Mouse (Mus musculus) left cerebral cortex, adult 9 months (tissue): ENCODE data around the gene Lcn2.

ENCODE experiments used
- DNase-seq, 2 experiments: peaks; one replicate each; pipeline ENCODE4 v3.0.0; 2022; ENCODE audit warnings: low spot score in 2 of 2

Lcn2 gene

DNA sequence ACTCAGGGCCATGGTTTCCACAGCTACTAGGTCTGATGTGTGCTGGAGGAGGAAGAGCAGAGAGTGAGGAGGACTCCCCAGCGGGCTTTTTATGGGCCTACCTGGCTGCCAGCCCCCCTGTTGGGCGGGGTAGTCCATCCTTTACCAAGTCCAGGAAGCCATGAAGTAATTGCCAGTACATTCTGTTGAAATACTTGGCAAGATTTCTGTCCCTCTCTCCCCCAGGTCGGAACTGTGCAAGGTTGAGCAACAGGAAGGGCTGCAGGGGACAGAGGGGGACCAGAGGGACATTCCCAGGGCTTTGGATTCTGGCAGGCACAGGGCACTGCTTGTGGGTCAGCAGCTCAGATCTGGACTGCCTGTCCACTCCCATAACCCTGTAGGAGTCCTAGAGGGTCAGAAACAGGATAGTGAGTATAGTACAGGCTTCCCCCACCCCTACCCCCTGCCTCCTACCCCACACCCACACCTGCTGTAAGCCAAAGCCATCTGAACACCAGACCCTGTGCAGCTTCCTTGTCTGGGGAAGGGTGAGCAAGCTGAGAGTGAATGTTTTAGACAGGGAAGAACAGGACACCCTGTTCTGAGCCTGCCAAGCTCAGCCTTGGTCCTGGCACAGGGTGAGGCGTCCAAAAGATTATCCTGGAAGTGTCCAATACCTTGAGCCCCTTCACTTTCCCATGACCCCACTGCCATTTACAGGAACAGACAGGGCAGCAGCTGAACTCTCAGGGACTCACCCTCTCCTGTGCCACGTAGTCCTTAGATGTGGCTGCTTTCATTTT is at the start of gene Lcn2:
Gene Lcn2, minus strand, starts transcription at position 547 of the 785 bp plus-strand sequence.
- DNase-seq: no peak

DNA sequence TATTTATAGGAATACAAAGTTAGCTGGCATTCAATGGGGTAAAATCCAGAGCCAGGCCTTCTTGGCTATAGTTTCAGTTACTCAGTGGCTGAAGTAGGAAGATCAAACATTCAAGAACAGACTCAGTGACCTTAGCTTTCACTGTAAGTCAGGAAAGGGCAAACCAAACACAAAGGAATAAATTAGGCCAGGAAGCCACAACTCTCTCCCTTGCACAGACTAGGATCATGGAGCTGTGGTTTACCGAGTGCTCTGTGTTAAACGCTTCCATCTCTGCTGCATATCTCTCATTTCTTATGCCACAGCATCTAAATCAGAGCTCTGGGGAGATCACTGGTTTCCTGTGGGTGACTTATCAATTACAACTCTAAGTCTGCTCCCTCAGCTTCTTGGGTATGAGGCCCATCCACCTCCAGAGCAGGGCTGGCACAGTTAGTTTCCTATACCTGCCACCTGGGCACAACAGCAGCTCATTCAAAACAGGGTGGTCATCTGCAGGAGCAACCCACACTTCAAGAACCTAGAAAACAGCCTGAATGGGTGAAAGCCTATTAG is 49.6 kb upstream of the Lcn2 start:
- DNase-seq: no peak

DNA sequence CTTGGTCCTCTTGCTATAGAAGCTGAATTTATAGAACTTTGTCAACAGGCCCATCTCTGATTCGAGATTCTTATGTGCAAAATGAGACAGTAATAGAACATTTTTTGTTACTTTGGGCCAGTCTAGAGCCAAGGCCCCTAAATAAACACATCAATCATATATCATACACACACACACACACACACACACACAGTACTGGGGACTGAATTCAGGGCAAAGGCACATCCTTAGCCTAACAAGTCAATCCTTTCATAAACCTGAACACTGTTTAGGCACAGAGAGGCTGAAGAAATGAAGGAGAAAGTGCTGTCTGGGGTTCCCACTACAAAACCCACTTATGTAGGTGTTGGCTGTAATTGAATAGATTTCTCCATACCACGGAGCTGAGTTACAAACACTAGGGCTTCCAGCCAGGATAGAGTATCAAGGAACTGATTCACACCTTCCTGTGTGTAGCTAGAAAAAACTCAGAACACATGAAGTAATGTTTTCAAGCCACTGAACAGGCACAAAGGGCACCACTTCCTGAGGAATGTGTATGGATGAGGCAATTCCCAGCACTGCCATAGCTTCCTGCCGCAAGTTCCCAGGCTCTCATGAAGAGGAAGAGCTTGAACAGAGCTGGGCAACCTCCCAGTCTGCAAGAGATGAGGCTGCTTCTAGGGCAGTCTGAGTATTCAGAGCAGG is 48.8 kb upstream of the Lcn2 start:
- DNase-seq: no peak

DNA sequence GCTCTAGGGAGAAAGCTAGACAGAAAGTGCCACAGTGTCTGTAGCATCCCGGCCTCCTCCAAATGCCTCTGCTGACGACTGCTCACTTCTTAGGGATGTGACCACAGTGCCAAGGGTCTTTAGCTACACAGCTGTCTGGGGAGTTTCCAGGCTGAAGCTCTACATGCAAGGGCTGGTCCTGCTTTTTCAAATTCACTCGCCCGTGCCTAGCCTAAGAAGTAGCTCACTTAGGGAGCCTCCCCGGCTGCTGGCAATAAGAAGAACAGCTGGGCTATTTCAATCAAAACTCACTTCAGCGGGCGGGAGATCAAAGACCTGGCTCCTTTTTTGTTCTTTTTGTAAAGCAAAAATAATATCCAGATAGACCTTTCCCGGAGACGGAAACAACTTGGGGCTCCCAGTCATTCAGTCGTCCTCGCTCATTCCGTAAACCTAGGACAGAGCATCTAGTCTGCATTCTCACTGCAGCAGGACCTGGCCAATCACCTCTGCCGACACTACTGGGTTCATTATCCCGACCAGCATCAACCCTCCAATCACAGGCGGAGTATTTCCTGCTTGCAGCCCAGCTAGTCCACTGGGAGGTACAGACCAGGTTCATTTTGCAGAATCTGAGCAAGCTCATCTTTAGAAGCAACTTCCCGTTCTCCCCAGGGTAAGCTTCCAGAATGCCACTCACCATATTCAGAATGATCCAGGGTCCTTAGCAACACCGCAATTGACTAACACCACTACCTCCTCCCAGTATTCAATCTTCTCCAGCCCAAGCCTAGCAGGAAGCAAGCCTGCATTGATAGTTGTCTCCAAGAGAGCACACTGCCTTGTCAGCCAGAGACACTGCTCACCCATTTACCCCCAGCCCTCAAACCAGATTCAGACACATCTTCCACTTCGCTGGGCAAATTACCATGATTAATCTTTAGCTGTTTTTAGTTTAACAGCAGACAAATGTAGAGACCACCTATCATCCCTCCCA is 42.9 kb upstream of the Lcn2 start:
- DNase-seq: peak; percentile 86 to 92

DNA sequence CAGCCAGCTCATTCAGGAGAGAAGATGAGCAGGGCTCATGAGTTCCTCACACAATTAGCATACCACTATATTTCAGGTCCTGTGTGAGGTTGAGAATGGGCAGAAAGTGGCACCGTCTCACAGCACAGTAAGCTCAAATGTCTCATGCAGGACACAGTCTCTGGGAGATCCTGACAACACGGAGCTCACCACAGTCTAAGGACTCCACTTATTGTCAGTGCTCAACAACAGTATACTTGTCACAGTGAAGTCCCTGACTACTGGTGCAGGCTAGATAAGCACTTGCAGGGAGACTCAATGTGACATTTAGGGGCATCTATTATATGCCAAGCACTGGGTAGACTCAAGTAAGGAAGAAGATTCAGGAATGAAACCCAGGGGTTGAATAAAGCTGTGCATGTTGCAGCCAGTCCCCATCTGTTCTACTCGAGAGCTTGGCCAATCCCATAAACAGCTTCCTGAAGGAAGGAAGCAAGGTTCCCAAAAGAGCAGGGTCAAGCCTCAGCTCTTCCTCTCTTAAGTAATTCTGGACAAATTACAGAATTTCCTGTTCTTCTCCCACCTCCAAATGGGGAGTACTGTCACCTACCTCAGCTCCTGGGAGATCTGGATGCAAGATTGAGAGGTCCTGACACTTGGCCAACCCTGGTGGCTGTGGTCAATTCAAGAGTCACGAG is 41.3 kb upstream of the Lcn2 start:
- no peak for DNase-seq

DNA sequence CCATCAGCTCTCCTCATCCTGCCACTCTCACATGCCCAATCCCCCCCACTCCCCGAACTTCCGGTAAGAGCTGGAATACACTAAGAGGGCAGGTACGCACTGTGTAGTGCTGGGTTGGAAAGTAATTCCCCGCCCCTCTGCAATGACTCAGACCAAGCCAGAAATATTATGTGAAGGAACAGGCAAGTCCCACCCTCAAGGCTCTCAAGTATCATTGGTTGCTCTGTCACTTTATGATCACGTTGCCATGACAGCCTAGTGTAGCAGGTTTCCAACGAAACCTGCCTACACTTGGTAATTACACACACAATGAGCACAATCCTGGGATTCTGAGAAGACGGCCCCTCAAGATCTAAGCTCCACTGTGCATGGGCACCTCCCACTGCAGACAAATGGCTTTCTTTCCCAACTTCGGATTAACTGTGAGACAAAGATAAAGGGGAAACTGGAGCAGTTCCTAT is 40.2 kb upstream of the Lcn2 start:
- peak; percentile 73 to 83 for DNase-seq

DNA sequence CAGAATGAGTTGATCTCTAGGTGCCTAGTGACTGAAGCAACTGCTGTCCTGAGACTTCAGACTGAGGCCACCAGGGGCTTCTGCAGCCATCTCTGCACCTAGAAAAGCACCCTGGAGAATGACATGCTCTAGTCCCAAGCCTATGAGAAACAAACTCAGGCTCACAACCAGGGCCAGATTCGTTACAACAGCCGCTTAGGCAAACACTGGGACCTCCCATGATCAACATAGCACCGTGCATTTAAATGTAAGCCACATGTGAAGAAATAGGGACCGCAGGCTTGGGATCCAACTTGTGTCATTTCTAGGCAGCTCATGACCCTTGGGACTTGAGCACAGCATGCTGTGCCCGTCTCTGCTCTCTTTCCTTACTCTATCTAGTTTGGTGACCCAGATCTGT is 39.7 kb upstream of the Lcn2 start:
- no peak for DNase-seq

DNA sequence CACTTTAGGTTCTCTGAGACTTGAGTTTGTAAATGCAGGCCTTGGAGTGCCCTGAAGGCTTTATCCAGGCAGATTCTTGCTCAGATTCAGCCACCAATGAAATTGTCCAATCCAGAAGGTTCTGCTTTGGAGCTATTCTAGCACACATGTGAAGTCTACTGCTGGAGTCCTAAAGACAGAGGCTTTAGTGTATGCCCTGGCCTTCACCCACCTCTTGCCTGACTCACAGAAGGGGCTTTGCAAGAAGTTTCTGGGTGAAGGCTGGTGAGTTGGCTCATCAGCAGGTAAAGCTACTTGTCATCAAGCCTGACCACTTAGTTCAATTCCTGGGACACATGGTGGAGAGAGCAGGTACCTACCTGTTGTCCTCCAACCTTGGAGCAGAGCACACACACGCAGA is 38.1 kb upstream of the Lcn2 start:
- DNase-seq: no peak

DNA sequence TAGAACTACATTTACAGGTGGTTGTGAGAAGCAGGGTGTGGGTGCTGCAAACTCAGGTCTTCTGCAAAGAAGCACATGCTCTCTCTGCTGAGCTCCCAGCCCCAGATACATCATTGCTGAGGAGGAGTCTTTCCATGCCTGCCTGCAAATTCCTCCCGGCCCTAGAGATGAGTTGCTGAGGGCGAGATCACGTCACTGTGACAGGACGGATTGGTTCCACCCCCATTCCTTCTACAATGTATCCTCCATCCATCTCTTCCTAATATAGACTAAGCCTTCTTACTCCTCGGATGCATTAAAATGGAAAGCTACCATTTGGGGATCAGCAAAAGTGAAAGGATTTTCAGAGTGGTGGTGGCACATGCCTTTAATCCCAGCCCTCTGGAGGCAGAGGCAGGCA is 37.5 kb upstream of the Lcn2 start:
- peak; percentile 49 to 51 for DNase-seq

DNA sequence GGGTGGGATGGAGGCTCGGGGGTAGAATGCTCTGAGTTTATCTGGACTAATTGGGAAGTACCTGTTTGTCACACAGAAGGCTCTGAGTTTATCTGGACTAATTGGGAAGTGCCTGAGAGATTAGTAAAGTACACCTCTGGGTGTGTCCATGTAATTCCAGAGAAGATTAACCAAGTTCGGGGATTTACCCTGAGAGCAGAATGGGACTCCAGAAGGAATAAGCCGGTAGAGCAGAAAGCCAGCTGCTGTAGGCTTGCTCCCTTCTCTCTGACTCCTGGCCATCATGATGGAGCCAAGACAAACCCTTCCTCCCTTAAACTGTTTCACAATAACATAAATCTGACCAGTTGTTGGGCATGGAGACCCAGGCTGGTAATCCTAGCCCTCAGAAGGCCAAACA is 36.7 kb upstream of the Lcn2 start:
- no peak for DNase-seq

DNA sequence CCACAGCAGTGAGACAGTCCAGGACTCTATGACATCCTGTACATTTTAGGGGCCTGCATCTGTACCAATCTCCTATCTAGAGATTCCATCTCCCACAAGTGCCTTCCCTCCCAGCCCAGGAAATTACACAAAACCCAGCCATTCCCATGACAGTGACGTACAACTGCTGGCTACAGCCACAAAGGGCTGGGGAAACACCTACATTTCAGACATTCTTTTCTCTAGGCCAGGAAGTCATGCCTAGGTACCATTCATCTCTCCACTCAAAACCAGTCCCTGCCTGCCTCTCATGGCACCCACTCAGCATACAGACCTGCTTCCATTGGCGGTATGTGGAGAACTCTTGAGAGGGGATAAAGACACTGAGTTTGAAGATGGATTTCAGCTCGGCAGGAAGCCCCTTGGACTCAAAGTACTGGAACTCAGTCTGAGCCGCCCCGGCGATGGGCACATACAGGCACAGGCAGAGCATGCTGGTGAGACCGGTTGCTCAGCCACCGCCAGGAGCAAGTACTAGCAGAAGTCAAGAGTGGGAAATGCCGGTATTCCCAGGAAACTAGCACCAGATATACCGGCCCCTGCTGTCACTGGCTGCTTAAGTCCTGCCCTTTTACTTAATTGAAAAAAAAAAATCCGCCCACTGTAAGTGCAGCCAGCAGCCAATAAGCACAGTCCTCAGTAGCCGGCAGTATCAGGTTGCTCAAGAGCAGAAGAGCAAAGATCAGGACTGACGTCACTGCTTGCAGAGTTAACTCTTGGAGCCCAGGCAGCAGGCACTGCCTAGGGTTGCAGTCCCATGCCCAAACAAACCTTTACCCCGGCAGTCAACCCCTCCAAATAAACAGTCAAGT is 35.7 kb upstream of the Lcn2 start:
- DNase-seq: peak in 1 of 2 experiments; percentile 50

DNA sequence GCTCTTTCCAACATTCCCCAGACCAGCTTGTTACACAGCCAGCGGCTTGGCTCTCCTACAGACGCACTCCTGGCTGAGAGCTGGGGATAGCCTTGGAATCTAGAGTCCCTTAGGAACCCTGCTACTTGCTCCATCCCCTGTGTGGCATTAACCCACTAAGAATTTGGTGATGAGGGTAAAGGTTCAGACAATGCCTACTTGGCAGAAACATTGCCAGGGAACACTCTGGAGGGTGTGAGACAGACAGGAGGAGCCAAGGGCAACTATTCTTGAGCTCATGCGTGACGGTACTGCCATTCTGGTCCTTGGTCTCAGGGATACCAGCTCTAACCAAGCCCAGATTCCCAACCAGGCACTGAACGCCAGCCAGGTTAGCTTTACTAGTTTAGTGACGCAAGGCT is 33.8 kb upstream of the Lcn2 start:
- DNase-seq: no peak

DNA sequence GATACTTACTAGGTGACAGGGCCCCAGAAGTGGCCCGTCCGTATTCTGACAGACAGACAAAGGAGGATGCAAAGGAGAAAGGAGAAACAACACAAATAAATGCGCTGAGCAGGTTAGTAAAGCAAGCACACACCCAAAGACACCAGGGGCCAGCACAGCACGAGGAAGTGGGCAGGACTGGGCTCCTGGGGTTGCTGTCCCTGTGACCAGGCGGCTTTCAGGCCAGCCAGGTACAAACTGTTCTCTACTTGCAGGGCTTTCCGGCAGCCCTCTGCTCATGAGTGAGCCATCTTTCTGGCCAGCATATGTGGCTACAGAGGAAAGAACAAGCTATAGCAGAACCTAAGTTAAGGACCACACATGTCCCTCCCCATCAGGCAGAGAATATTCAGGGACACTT is 32.6 kb upstream of the Lcn2 start:
- DNase-seq: no peak

DNA sequence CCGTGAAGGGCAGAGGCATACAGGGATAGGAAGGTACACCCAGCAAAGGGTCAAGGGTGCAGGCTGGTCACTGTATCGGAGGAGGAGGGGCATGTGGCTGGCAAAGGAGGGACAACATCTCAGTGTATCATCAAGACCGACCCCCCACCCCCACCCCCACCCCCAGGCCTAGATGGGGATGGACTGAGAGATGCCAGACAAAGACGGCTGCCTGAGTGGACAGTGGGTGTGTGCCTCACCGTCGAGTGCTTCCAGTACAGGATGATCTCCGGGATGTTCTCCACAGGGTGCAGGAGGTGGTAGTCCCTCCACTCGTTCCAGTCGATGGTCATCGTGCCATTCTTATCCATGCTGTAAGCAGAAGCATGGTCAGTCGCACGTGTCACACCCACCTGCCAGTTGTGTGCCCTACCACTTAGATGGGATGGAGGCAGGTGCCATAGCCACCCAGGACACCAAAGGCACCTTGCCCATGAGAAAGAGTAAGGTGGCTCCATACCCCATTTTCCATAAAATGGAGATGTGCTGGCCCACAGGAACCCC is 32.1 kb upstream of the Lcn2 start:
- no peak for DNase-seq

DNA sequence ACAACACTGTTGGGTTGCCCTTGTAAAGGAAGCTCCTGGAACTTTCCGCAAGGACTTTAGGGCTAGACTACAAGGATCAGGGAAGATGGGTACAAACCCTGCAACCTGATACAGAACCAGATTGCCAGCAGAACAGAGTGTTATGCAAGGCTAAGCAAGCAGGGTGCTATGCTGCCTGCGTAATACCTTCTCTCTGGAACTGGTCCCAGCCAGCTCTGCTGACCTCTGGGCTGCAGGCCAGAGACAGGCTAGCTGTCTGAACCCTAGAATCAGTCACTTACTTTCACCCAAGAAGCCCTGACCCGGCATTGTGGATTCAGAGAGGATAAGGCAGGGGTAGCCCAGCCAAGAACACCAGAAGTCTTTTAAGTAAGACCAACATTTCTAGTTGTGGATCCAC is 31.3 kb upstream of the Lcn2 start:
- DNase-seq: no peak

DNA sequence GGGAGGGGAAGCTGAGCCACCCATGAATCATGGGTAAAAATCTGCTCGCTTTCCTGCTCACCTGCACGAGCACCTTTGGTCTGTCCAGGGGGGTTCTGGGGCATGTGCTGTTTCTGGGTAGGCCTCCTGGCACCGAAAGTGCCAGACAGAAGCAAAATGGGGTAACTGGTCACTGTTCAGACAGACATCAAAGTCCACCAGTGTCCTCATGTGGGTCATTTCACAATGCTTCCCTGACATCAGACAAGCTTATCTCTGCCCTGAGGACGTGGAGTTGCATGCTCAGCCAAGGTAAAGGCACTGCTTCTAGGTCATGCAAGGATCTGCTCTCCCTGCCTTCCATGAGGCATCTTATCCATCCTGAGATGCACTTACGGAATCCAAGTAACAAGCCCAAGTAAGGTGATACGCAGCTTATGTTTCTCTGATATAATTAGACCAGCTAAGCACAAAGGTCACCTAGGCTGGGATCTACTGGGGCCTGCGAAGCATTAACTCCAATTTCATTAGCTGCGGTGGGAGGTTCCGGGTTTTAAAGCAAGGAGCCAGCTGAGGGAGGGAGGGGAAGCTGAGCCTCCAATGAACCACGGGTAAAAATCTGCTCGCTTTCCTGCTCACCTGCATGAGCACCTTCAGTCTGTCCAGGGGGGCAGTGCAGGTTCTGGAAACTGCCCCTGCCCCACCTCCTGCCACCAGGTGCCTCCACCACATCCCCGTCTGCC is 30.5 kb upstream of the Lcn2 start:
- DNase-seq: no peak

DNA sequence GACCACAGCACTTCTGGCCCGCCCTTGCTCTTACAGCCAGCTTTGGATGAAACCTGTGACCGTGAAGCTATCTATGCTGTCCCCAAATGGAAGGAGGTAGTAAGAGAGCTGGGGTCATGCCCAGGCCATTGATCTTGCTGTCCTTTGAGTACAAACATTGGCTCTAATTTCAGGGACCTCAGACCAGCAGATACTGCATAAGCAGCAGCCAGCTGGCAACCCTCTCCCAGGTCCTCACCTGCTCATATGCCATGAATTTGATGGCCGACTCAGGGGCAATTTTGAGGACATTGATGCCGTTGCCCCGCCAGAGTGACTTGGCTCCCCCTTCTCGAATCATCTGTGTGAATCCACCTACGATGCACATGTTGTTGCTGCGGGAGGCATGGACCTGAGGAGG is 29.4 kb upstream of the Lcn2 start:
- DNase-seq: no peak

DNA sequence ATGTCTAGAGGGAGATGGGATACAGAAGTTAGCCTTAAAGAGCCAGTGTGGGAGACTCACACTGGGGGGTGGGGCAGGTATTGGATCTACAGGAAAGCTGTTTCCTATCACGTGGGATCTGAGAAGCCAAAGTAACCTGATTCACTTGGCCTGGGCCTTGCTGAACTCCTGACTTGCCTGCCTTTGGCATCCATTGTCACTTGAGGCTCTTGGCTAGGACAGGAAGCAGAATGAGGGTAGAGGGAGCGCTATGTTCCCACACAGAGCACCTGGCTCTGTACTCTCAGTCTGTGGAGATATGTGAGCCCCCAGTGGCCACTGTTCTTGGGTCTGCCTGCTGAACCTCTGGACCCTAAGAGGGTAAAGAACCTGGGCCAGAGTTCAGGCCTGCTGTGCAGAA is 28.5 kb upstream of the Lcn2 start:
- DNase-seq: no peak

DNA sequence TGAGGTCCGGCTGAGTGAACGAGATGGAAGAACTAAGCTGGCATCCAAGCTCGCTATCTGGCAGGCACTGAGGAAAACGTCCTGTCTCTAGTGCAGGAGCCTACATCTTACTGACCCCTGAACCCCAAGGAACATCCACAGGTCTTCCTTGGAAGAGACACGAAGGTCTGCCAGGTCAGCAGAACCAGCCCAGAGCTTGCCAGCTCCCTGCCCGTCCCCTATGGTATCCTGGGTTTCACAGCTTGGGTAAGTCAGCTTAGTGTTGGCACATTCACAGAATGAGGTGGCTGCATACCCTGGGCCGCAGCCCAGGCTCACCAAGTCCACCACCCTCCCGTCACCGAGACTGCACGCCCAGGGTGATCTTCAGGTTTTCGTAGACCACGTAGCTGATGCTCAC is 27.7 kb upstream of the Lcn2 start:
- no peak for DNase-seq
